Mouse (Mus musculus): ENCODE results near the gene D17H6S53E. TPM values are rescaled to one million over a fixed set of nuclear protein-coding genes. Genes with fewer than 3 reads are reported as not detected.

Gene D17H6S53E
- polyA plus RNA-seq, 1 experiment from 2014 or later, result 6.0 TPM

DNA sequence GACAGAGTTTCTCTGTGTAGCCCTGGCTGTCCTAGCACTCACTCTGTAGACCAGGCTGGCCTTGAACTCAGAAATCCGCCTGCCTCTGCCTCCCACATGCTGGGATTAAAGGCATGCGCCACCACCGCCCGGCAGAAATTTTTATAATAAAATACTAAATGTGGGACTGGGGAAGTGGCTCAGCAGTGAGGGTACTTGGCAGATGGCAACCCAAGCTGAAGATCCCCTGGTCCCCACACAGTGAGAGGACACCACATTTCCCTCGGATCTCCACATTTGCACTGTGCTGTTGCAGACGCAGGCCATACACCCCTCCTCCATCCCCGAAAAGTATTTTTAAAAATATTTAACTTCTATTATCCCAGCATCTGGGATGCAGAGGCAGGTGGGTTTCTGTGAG lies 7.3 kb downstream of the D17H6S53E start:
- Histone ChIP-seq H3K4me2 (no peak overlapping the region), H3K4me1 (replicated peaks; ENCODE audit: control insufficient read depth, insufficient read depth, low read length) (peaks cover 18% of the 10 kb centered on the region), H3K4me3 (ENCODE audit: low read depth, low read length) (no peak overlapping the region), H3K9me3 (ENCODE audit: control insufficient read depth, low read length) (no peaks in the 10 kb centered on the region), H3K27me3 (replicated peaks; ENCODE audit: control insufficient read depth, insufficient read depth, low read length) (no peaks in the 10 kb centered on the region), H3K9ac (ENCODE audit: low read depth, low read length) (0 out of 2 replicates have a peak overlapping the region, but pooled peaks have one; percentile 10), H3K27ac (ENCODE audit: low read depth, low read length) (no peak overlapping the region), H3K36me3 (ENCODE audit: control insufficient read depth, insufficient read depth, low read length) (peaks cover 5% of the 10 kb centered on the region)
- ATAC-seq (replicated peaks; ENCODE audit: low FRiP score) (no peak), DNase-seq (ENCODE audit: low spot score) (no peak)
- 92% methylated on average over 7 of the region's 7 CpGs for WGBS

DNA sequence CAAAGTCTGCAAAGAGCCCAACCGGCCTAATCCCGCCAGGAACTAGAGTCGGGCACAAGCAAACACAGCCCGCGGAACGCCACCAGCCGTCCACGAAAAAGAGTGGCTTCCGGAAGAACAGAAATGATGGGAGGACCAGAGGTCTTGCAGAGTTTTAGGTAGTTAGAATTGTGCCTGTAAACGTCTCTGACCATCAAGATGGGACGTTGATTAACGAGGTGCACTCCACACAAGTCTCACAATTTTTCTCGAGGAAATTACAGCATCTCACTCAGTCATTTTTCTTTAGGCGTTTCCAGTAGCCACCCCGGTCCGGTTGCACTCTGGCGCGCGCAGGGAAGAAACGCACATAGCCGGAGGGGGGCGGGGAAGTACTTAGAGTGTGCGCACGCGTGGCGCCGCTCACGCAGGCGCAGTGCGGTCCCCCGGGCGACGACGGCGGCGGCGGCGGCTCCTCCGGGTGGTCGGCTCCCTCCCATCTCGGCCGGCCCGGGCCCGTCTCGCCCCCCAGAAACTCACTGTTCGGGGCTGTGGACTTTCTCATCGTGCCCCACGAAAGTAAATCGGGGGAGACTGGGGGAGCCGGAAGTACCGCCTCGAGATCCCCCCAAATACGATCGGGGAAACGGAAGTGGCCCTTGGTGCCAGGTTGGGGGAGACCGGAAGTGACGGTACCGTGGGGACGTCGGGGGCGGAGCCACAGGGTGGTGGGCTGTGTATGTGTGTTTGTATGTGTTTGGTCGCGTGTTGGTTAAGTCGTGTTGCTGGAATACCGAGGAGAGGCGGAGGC lies 8.8 kb downstream of the D17H6S53E start, which contains the start of gene Bag6:
TSS of gene Bag6 (plus strand) at position 378 of the 790 bp plus-strand sequence.
- no peaks in the 10 kb centered on the region for H3K9me3 ChIP-seq (ENCODE audit: control insufficient read depth, low read length)
- H3K4me2 ChIP-seq, result peak within 1 kb of the TSS; percentile 97
- H3K36me3 ChIP-seq (ENCODE audit: control insufficient read depth, insufficient read depth, low read length), result peaks cover 19% of the 10 kb centered on the region
- no peaks in the 10 kb centered on the region for H3K27me3 ChIP-seq (replicated peaks; ENCODE audit: control insufficient read depth, insufficient read depth, low read length)
- peak within 1 kb of the TSS; percentile 84 for H3K9ac ChIP-seq (ENCODE audit: low read depth, low read length)
- H3K4me3 ChIP-seq (ENCODE audit: low read depth, low read length), result peak within 1 kb of the TSS; percentile 90
- H3K27ac ChIP-seq (ENCODE audit: low read depth, low read length), result peak within 1 kb of the TSS; percentile 92
- DNase-seq (ENCODE audit: low spot score) (peak; percentile 96), ATAC-seq (replicated peaks; ENCODE audit: low FRiP score) (peak; percentile 89)
- peaks cover 18% of the 10 kb centered on the region for H3K4me1 ChIP-seq (replicated peaks; ENCODE audit: control insufficient read depth, insufficient read depth, low read length)
- WGBS, result under 1% methylated on average over 66 of the region's 66 CpGs

DNA sequence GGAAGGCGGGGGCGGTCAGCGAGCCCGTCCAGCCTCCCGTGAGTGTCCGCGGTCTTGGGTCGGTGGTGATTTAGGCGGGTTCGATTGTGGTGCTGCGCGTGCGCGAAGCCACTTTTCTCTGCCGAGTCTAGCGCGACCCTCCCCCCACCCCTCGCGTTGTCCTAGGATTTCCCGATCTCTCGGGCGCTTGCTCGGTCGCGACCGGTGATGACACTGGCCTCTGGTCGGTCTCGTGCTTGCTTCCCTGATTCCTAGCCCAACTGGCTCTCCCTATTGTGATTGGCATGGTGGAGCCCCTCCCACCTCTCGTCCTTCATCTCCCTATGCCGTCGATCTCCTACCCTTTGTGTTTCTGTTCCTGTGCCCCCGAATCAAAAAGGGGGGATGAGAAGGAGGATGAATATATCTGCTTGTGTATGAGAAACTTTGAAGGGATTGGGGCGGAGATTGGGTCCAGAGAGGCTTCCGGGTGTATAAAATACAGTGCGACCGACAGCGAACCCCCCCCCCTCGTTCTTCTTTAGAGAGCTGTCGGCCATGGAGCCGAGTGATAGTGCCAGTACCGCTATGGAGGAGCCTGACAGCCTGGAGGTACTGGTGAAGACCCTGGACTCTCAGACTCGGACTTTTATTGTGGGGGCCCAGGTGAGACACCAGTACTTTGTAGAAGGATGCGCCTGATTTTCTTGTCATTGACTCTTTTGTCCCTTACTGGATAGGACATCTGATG lies 9.6 kb downstream of the D17H6S53E start:
- H3K4me1 ChIP-seq (replicated peaks; ENCODE audit: control insufficient read depth, insufficient read depth, low read length), result peaks cover 18% of the 10 kb centered on the region
- ATAC-seq (replicated peaks; ENCODE audit: low FRiP score) (peak; percentile 53), DNase-seq (ENCODE audit: low spot score) (no peak)
- peaks cover 23% of the 10 kb centered on the region for H3K36me3 ChIP-seq (ENCODE audit: control insufficient read depth, insufficient read depth, low read length)
- WGBS, result under 1% methylated on average over 39 of the region's 43 CpGs
- H3K27me3 ChIP-seq (replicated peaks; ENCODE audit: control insufficient read depth, insufficient read depth, low read length), result no peaks in the 10 kb centered on the region
- H3K9ac ChIP-seq (ENCODE audit: low read depth, low read length), result peak overlapping the region; percentile 84
- H3K4me2 ChIP-seq, result peak overlapping the region; percentile 97
- peak overlapping the region; percentile 90 for H3K4me3 ChIP-seq (ENCODE audit: low read depth, low read length)
- peak overlapping the region; percentile 92 for H3K27ac ChIP-seq (ENCODE audit: low read depth, low read length)
- H3K9me3 ChIP-seq (ENCODE audit: control insufficient read depth, low read length), result no peaks in the 10 kb centered on the region

DNA sequence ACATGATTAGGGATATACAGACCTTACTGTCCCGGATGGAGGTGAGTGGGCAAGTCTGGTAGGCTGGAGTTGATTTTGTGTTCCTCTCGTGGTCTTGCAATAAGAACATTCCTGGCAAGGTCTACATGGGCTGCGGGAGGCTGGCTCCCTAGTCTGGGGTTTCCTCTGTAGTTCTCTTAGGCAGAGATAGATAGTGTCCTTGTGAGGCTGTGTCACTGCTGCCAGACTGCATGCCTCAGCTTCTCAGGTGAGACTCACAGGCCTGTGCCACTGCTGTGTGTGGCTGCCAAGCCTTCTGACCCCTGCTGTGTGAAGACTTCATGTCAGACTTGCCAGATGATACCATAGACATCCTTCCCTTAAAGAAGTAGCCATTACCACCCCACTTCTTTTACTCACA lies 13.1 kb downstream of the D17H6S53E start:
- ATAC-seq (replicated peaks; ENCODE audit: low FRiP score), result no peak
- H3K27me3 ChIP-seq (replicated peaks; ENCODE audit: control insufficient read depth, insufficient read depth, low read length), result no peaks in the 10 kb centered on the region
- 90% methylated on average over 3 of the region's 3 CpGs for WGBS

DNA sequence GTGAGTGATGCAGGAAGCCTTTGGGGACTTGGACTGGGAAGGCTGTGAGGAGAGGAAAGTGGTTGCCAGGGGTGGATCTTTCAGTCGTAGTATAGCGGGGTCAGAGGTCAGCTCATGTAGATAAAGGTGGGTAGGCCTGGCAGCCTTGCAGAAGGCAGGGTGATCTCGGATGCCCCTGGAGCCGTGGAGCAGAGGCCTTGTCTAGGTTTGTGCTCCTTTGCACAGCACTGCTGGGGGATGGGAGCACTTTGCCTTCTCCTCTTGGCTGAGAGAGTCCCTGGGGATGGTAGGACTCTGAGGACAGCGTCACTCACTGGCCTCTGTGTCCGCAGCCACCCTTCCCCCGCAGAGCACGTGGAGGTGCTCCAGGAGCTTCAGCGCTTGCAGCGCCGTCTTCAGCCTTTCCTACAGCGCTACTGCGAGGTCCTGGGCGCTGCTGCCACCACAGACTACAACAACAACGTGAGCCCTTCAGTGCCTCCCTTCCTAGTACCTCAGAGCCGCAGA lies 14.4 kb downstream of the D17H6S53E start:
- DNase-seq (ENCODE audit: low spot score) (no peak), ATAC-seq (replicated peaks; ENCODE audit: low FRiP score) (no peak)
- Histone ChIP-seq H3K36me3 (ENCODE audit: control insufficient read depth, insufficient read depth, low read length) (peaks cover 69% of the 10 kb centered on the region), H3K27ac (ENCODE audit: low read depth, low read length) (no peak overlapping the region), H3K4me3 (ENCODE audit: low read depth, low read length) (no peak overlapping the region), H3K27me3 (replicated peaks; ENCODE audit: control insufficient read depth, insufficient read depth, low read length) (no peaks in the 10 kb centered on the region), H3K4me1 (replicated peaks; ENCODE audit: control insufficient read depth, insufficient read depth, low read length) (peaks cover 18% of the 10 kb centered on the region), H3K4me2 (no peak overlapping the region), H3K9me3 (ENCODE audit: control insufficient read depth, low read length) (no peaks in the 10 kb centered on the region; the same call in 1 of the 2 replicates), H3K9ac (ENCODE audit: low read depth, low read length) (no peak overlapping the region)
- 77% methylated on average over 16 of the region's 16 CpGs for WGBS

More for the DNA sequence above, 13.1 kb downstream of the D17H6S53E start:
- H3K36me3 ChIP-seq (ENCODE audit: control insufficient read depth, insufficient read depth, low read length), result peaks cover 58% of the 10 kb centered on the region
- H3K4me2 ChIP-seq, result no peak overlapping the region
- H3K27ac ChIP-seq (ENCODE audit: low read depth, low read length), result no peak overlapping the region
- H3K9ac ChIP-seq (ENCODE audit: low read depth, low read length), result no peak overlapping the region
- H3K9me3 ChIP-seq (ENCODE audit: control insufficient read depth, low read length), result no peaks in the 10 kb centered on the region; the same call in 1 of the 2 replicates
- no peak overlapping the region for H3K4me3 ChIP-seq (ENCODE audit: low read depth, low read length)
- no peak for DNase-seq (ENCODE audit: low spot score)
- peaks cover 18% of the 10 kb centered on the region for H3K4me1 ChIP-seq (replicated peaks; ENCODE audit: control insufficient read depth, insufficient read depth, low read length)

DNA sequence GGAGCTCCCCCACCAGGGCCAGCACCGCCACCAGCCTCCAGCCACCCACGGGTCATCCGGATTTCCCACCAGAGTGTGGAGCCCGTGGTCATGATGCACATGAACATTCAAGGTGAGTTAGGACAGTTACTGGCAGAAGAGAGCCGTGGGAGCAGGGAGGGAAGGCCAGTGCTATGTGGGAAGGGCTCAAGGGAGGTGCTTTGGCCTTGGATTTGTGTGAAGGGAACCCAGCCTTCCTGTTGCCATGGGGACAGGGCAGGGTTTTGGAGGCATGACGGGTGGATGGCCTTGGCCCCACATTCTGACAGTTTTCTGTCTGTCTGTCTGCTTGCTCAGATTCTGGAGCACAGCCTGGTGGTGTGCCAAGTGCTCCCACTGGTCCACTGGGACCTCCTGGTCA lies 15.8 kb downstream of the D17H6S53E start:
- ATAC-seq (replicated peaks; ENCODE audit: low FRiP score) (no peak), DNase-seq (ENCODE audit: low spot score) (no peak)
- Histone ChIP-seq H3K27me3 (replicated peaks; ENCODE audit: control insufficient read depth, insufficient read depth, low read length) (no peaks in the 10 kb centered on the region), H3K4me3 (ENCODE audit: low read depth, low read length) (no peak overlapping the region), H3K27ac (ENCODE audit: low read depth, low read length) (no peak overlapping the region), H3K9me3 (ENCODE audit: control insufficient read depth, low read length) (no peaks in the 10 kb centered on the region; the same call in 1 of the 2 replicates), H3K36me3 (ENCODE audit: control insufficient read depth, insufficient read depth, low read length) (peaks cover 82% of the 10 kb centered on the region), H3K9ac (ENCODE audit: low read depth, low read length) (no peak overlapping the region), H3K4me2 (no peak overlapping the region), H3K4me1 (replicated peaks; ENCODE audit: control insufficient read depth, insufficient read depth, low read length) (peaks cover 9% of the 10 kb centered on the region)
- 92% methylated on average over 6 of the region's 6 CpGs for WGBS

DNA sequence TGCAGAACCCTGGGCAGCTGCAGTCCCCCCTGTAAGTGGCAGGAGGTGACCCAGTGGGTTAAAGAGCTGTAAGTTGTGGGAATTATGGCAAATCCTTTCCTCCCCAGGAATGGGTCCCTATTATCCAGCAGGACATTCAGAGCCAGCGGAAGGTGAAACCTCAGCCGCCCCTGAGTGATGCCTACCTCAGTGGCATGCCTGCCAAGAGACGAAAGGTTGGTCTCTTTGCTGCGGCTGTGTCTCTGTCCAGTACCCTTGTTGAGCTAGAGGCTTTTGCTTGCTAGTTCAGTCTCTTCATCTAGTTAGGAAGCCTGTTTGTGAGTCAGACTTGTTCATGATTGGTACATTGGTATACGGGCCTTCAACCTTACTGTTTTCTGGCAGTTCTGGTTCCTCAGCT lies 20.0 kb downstream of the D17H6S53E start:
- no peak for DNase-seq (ENCODE audit: low spot score)
- 85% methylated on average over 5 of the region's 5 CpGs for WGBS
- Histone ChIP-seq H3K9me3 (ENCODE audit: control insufficient read depth, low read length) (no peaks in the 10 kb centered on the region; the same call in 1 of the 2 replicates), H3K9ac (ENCODE audit: low read depth, low read length) (no peak overlapping the region), H3K36me3 (ENCODE audit: control insufficient read depth, insufficient read depth, low read length) (peaks cover 83% of the 10 kb centered on the region), H3K27ac (ENCODE audit: low read depth, low read length) (no peak overlapping the region), H3K27me3 (replicated peaks; ENCODE audit: control insufficient read depth, insufficient read depth, low read length) (no peaks in the 10 kb centered on the region), H3K4me3 (ENCODE audit: low read depth, low read length) (no peak overlapping the region), H3K4me1 (replicated peaks; ENCODE audit: control insufficient read depth, insufficient read depth, low read length) (no peaks in the 10 kb centered on the region), H3K4me2 (no peak overlapping the region)
- ATAC-seq (replicated peaks; ENCODE audit: low FRiP score), result no peak

DNA sequence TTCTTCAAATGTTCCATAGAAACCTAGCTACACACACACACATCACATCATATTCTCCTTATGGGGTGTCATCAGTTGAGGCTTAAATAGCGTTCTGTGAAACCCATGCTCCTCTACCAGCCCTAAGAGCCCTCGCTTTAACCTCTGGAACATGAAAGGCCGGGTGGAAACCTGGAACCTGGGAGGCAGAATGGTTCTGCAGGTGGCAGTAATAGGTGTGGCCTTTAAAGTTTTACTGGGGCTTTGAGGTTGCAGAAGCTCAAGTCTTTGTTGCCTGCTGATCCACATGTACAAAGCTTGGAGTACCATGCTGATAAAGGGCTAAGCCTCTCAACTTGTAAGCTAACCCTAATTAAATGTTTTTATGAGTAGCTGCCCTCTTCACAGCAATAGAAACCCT lies 21.2 kb downstream of the D17H6S53E start:
- H3K36me3 ChIP-seq (ENCODE audit: control insufficient read depth, insufficient read depth, low read length), result peaks cover 81% of the 10 kb centered on the region
- H3K4me3 ChIP-seq (ENCODE audit: low read depth, low read length), result no peak overlapping the region
- H3K9ac ChIP-seq (ENCODE audit: low read depth, low read length), result no peak overlapping the region
- H3K27me3 ChIP-seq (replicated peaks; ENCODE audit: control insufficient read depth, insufficient read depth, low read length), result no peaks in the 10 kb centered on the region
- no peak overlapping the region; the same call in 1 of the 2 replicates for H3K27ac ChIP-seq (ENCODE audit: low read depth, low read length)
- ATAC-seq (replicated peaks; ENCODE audit: low FRiP score) (no peak), DNase-seq (ENCODE audit: low spot score) (no peak)
- 72% methylated on average over 3 of the region's 3 CpGs for WGBS
- no peak overlapping the region for H3K4me2 ChIP-seq
- H3K4me1 ChIP-seq (replicated peaks; ENCODE audit: control insufficient read depth, insufficient read depth, low read length), result no peaks in the 10 kb centered on the region; the same call in 1 of the 2 replicates
- H3K9me3 ChIP-seq (ENCODE audit: control insufficient read depth, low read length), result no peaks in the 10 kb centered on the region; the same call in 1 of the 2 replicates

Measured in liver, embryonic 11.5 days (tissue).